Mouse (Mus musculus): ENCODE results near the gene Uhrf1bp1l.

The Uhrf1bp1l gene

GRCm38 (mm10) chr10:89744871-89745665 lies at the start of gene Uhrf1bp1l:
Gene Uhrf1bp1l (plus strand): TSS chr10:89744991.
- peak; percentile 94 to 98 for DNase-seq

GRCm38 (mm10) chr10:89695194-89695911 lies 49.4 kb upstream of the Uhrf1bp1l start:
- no peak for DNase-seq

- DNase-seq: peak; percentile 33 to 48
Measured at GRCm38 (mm10) chr10:89696270-89696669, 48.5 kb upstream of the Uhrf1bp1l start.

GRCm38 (mm10) chr10:89697956-89698355 lies 46.8 kb upstream of the Uhrf1bp1l start:
- no peak for DNase-seq

GRCm38 (mm10) chr10:89703042-89703441 lies 41.7 kb upstream of the Uhrf1bp1l start:
- DNase-seq: peak; percentile 12 to 43

GRCm38 (mm10) chr10:89707397-89707796 lies 37.4 kb upstream of the Uhrf1bp1l start:
- no peak for DNase-seq

GRCm38 (mm10) chr10:89708720-89709119 lies 36.1 kb upstream of the Uhrf1bp1l start:
- DNase-seq: peak in 1 of 2 experiments; percentile 23

GRCm38 (mm10) chr10:89714910-89715309 lies 29.9 kb upstream of the Uhrf1bp1l start:
- no peak for DNase-seq

GRCm38 (mm10) chr10:89720252-89720651 lies 24.5 kb upstream of the Uhrf1bp1l start:
- peak; percentile 12 to 13 for DNase-seq

- DNase-seq: peak; percentile 70 to 89
Measured at GRCm38 (mm10) chr10:89720796-89721195, 24.0 kb upstream of the Uhrf1bp1l start.

GRCm38 (mm10) chr10:89722247-89723195 lies 22.3 kb upstream of the Uhrf1bp1l start:
- peak; percentile 73 to 85 for DNase-seq

- DNase-seq: no peak
Measured at GRCm38 (mm10) chr10:89730386-89730785, 14.4 kb upstream of the Uhrf1bp1l start.

GRCm38 (mm10) chr10:89731341-89731740 lies 13.4 kb upstream of the Uhrf1bp1l start:
- DNase-seq: no peak

GRCm38 (mm10) chr10:89732001-89732794 lies 12.6 kb upstream of the Uhrf1bp1l start, which contains the start of gene Actr6:
Gene Actr6 (minus strand): TSS chr10:89732295.
- peak; percentile 97 for DNase-seq

GRCm38 (mm10) chr10:89737092-89737491 lies 7.7 kb upstream of the Uhrf1bp1l start:
- DNase-seq: no peak

- DNase-seq: no peak
Measured at GRCm38 (mm10) chr10:89737887-89738286, 6.9 kb upstream of the Uhrf1bp1l start.

- DNase-seq: no peak
Measured at GRCm38 (mm10) chr10:89738395-89738794, 6.4 kb upstream of the Uhrf1bp1l start.

- DNase-seq: no peak
Measured at GRCm38 (mm10) chr10:89739703-89740102, 5.1 kb upstream of the Uhrf1bp1l start.

GRCm38 (mm10) chr10:89740995-89741394 lies 3.8 kb upstream of the Uhrf1bp1l start:
- no peak for DNase-seq

GRCm38 (mm10) chr10:89743266-89743665 lies 1.5 kb upstream of the Uhrf1bp1l start:
- DNase-seq: no peak

- peak in 1 of 2 experiments; percentile 33 for DNase-seq
Measured at GRCm38 (mm10) chr10:89744341-89744740, 450 bp upstream of the Uhrf1bp1l start.

GRCm38 (mm10) chr10:89745666-89746020 lies 852 bp downstream of the Uhrf1bp1l start:
- no peak for DNase-seq

Measured in kidney, postnatal 36 days (tissue).